Mouse (Mus musculus): ENCODE data around the gene Tasp1.

DNA sequence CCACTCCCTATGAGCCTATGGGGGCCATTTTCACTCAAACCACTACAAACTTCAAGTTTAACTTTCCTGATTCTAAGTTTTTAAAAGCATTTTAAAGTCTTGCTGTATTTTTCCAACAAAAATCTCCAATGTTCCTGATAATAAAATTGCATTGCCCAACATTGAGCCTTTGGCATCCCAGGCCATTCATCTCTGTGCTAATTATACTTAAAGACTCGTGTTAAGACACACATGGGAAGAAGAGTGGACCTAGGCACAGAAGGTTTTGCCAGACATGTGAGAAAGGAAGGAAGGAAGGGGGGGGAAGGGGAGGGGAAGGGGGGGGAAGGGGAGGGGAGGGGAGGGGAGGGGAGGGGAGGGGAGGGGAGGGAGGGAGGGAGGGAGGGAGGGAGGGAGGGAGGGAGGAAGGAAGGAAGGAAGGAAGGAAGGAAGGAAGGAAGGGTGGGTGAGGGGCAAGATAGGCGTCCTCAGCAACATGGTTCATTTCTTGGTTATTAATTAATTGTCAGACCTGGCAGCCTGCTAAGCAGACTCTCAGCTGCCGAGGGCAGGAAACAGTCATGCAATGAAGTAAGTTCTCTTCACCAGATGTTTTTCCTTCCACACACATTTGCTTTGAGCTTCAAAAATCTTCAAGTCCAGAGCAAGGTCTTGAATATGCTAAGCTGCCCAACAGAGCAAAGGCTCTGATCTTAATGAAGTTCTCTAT lies 207.0 kb downstream of the Tasp1 start:
- TF ChIP-seq CTCF (IDR thresholded peaks at IDR 0.05; ENCODE audit: extremely low read depth, insufficient read depth, low read length), result no peak
- no peak for TF ChIP-seq POLR2A (IDR thresholded peaks at IDR 0.05; ENCODE audit: extremely low read depth, insufficient read depth, low read length)
